ENCODE assay signal across 8 mouse cellular contexts in the genomic region with DNA sequence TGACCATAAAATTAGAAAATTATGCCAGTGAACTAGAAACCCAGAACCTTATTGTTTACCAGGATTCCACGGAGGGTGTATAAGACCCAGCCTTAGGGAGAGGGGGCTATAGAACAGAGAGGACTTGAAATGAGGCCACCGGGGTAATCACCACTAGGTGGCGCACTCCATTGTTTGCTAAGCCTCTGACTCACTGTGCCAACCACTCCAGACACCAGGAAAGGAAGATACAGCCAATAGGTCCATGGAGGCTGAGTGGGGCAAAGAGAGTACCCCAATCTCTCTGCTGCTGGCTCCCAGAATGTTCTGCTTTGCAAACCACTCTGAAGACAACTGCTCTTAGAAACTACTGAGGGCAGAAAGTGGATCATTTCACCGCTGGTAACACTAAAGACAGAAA.
DNase-seq lines count a peak whose midpoint lies in the region; ATAC-seq lines count a peak whose summit lies in the region.

No protein-coding gene starts in this region.

- peak; percentile 88 for ATAC-seq in frontal cortex, adult (ENCODE audit: low TSS enrichment)
- ATAC-seq in megakaryocyte, adult 5-6 weeks (ENCODE audit: poor library complexity, severe bottlenecking), result peak; percentile 78

- DNase-seq in frontal cortex, postnatal 14 days (ENCODE audit: low spot score in 2 of 2), result no peak
- peak; percentile 56 for DNase-seq in adrenal gland, adult 8-10 months
- DNase-seq in embryo, embryonic 10.5 days (ENCODE audit: low spot score), result peak; percentile 71
- peak; percentile 10 to 53 for DNase-seq in heart, adult 9 months (ENCODE audit: low spot score in 2 of 2)
- DNase-seq in kidney, postnatal 36 days, result peak; percentile 63 to 88
- peak; percentile 4 to 14 for DNase-seq in spleen, postnatal 36 days (ENCODE audit: low spot score in 2 of 2)

Comparison
In these comparisons a context has a peak if more than half of its experiments do, and no peak if none do; other contexts are left out.
1. DNase-seq: peak in adrenal gland, adult 8-10 months (single experiment), embryo, embryonic 10.5 days (single experiment), heart, adult 9 months (2 of 2), kidney, postnatal 36 days (2 of 2) and spleen, postnatal 36 days (2 of 2); none in frontal cortex, postnatal 14 days (0 of 2).